Mouse (Mus musculus) neural tube, embryonic 14.5 days (tissue): ENCODE results near the gene Abca7. TPM values are rescaled to one million over a fixed set of nuclear protein-coding genes. Genes with fewer than 3 reads are reported as not detected.

Source experiments
- ATAC-seq: fragments of 200-750 bp; cut with Nextera tagmentation; 2 replicates; pipeline ENCODE4 v1.8.0; 2017; ENCODE audit warnings: low read depth, mild to moderate bottlenecking, moderate TSS enrichment, moderate library complexity
- H3K27ac ChIP-seq: fragments of 300-500 bp; sonication (generic); 2 replicates; pipeline ENCODE4 v1.5.1; 2014; ENCODE audit warnings: low read depth, mild to moderate bottlenecking, control low read depth, low read length, moderate library complexity, mixed read lengths
- H3K27me3 ChIP-seq: fragments of 300-500 bp; sonication (generic); 2 replicates; pipeline ENCODE4 v1.6.1; 2014; ENCODE audit warnings: low read length; ENCODE audit not compliant: control insufficient read depth, insufficient read depth
- H3K36me3 ChIP-seq: fragments of 300-500 bp; sonication (generic); 2 replicates; pipeline ENCODE4 v1.6.1; 2014; ENCODE audit warnings: low read length, mixed read lengths; ENCODE audit not compliant: control insufficient read depth, insufficient read depth
- H3K4me1 ChIP-seq: fragments of 300-500 bp; sonication (generic); 2 replicates; pipeline ENCODE4 v1.6.1; 2014; ENCODE audit warnings: low read length; ENCODE audit not compliant: control insufficient read depth, insufficient read depth
- H3K4me2 ChIP-seq: fragments of 300-500 bp; sonication (generic); 2 replicates; pipeline ENCODE4 v1.6.1; 2014; ENCODE audit warnings: mild to moderate bottlenecking, low read depth, low read length, control low read depth
- H3K4me3 ChIP-seq: fragments of 300-500 bp; sonication (generic); 2 replicates; pipeline ENCODE4 v1.5.1; 2014; ENCODE audit warnings: low read depth, low read length, control low read depth, mixed read lengths
- H3K9ac ChIP-seq: fragments of 300-500 bp; sonication (generic); replicated peaks from 2 replicates; pipeline ENCODE4 v1.6.1; 2014; ENCODE audit warnings: low read depth, mild to moderate bottlenecking, control low read depth, low read length, mixed read lengths
- H3K9me3 ChIP-seq: fragments of 300-500 bp; sonication (generic); 2 replicates; pipeline ENCODE4 v1.6.1; 2016; ENCODE audit warnings: low read length; ENCODE audit not compliant: control insufficient read depth
- WGBS: fragments of 180-500 bp; shearing (Covaris S2); extraction: QIAGEN DNeasy Blood & Tissue Kit; methylation state at CpG from one replicate; pipeline ENCODE4 v1.1.7; 2014; 5-methylcytosine and 5-hydroxymethylcytosine counted together
- polyA plus RNA-seq: library from polyadenylated mRNA; unstranded; fragments of >200 nt; fragmentation: Nextera tagmentation; extraction: Ambion mirVana; gene quantifications from 2 replicates; pipeline ENCODE4 v1.2.1, GENCODE M21; 2014

The Abca7 gene
- polyA plus RNA-seq, 1 experiment from 2014 or later: 4.3 TPM

- ATAC-seq: no peak
- Histone ChIP-seq H3K27me3 (peaks cover 22% of the 10 kb centered on the region), H3K36me3 (peaks cover 19% of the 10 kb centered on the region), H3K4me3 (no peak overlapping the region), H3K27ac (no peak overlapping the region), H3K9ac (no peak overlapping the region), H3K9me3 (no peaks in the 10 kb centered on the region), H3K4me1 (0 out of 2 replicates have a peak, but pooled peaks cover 6% of the 10 kb centered on the region), H3K4me2 (no peak overlapping the region)
- WGBS: 22% methylated on average over 3 of the region's 3 CpGs
Observed at GRCm38 (mm10) chr10:79969124-79969568, 27.1 kb upstream of the Abca7 start.

- Histone ChIP-seq H3K9me3 (no peaks in the 10 kb centered on the region), H3K27me3 (peaks cover 22% of the 10 kb centered on the region), H3K27ac (no peak within 1 kb of the TSS), H3K9ac (peak within 1 kb of the TSS; percentile 32; the same call in 1 of the 2 replicates), H3K4me2 (peak within 1 kb of the TSS; percentile 50), H3K4me1 (0 out of 2 replicates have a peak, but pooled peaks cover 6% of the 10 kb centered on the region), H3K36me3 (peaks cover 18% of the 10 kb centered on the region), H3K4me3 (peak within 1 kb of the TSS; percentile 25)
- 10% methylated on average over 39 of the region's 47 CpGs for WGBS
- ATAC-seq: no peak
Observed at GRCm38 (mm10) chr10:79970415-79971182, 25.7 kb upstream of the Abca7 start, which contains the start of gene Grin3b. Grin3b (plus strand) TSS chr10:79970715.

GRCm38 (mm10) chr10:79971183-79971497 is 25.2 kb upstream of the Abca7 start:
- Histone ChIP-seq H3K4me1 (0 out of 2 replicates have a peak, but pooled peaks cover 6% of the 10 kb centered on the region), H3K4me3 (peak overlapping the region; percentile 25), H3K4me2 (peak overlapping the region; percentile 50), H3K9me3 (no peaks in the 10 kb centered on the region), H3K27ac (no peak overlapping the region), H3K9ac (peak overlapping the region; percentile 32; the same call in 1 of the 2 replicates), H3K27me3 (peaks cover 22% of the 10 kb centered on the region), H3K36me3 (peaks cover 21% of the 10 kb centered on the region)
- 4% methylated on average over 21 of the region's 21 CpGs for WGBS
- ATAC-seq: no peak

- Histone ChIP-seq H3K9me3 (no peaks in the 10 kb centered on the region), H3K27me3 (peaks cover 22% of the 10 kb centered on the region)
- no peak for ATAC-seq
Observed at GRCm38 (mm10) chr10:79972831-79973230, 23.5 kb upstream of the Abca7 start.

GRCm38 (mm10) chr10:79974087-79974486 is 22.2 kb upstream of the Abca7 start:
- no peak overlapping the region for H3K27ac ChIP-seq
- no peak for ATAC-seq
- H3K4me1 ChIP-seq: 0 out of 2 replicates have a peak, but pooled peaks cover 6% of the 10 kb centered on the region
- 93% methylated on average over 21 of the region's 21 CpGs for WGBS
- H3K27me3 ChIP-seq: peaks cover 22% of the 10 kb centered on the region
- H3K4me3 ChIP-seq: no peak overlapping the region
- H3K4me2 ChIP-seq: no peak overlapping the region
- peaks cover 38% of the 10 kb centered on the region for H3K36me3 ChIP-seq
- no peaks in the 10 kb centered on the region for H3K9me3 ChIP-seq
- no peak overlapping the region for H3K9ac ChIP-seq

More at GRCm38 (mm10) chr10:79972831-79973230, 23.5 kb upstream of the Abca7 start:
- Histone ChIP-seq H3K36me3 (peaks cover 26% of the 10 kb centered on the region), H3K9ac (no peak overlapping the region), H3K4me3 (no peak overlapping the region), H3K27ac (no peak overlapping the region), H3K4me2 (no peak overlapping the region), H3K4me1 (0 out of 2 replicates have a peak, but pooled peaks cover 6% of the 10 kb centered on the region)
- 68% methylated on average over 14 of the region's 14 CpGs for WGBS

- Histone ChIP-seq H3K27me3 (peaks cover 17% of the 10 kb centered on the region), H3K4me2 (no peak overlapping the region), H3K9ac (no peak overlapping the region), H3K36me3 (peaks cover 39% of the 10 kb centered on the region), H3K27ac (no peak overlapping the region), H3K4me3 (no peak overlapping the region), H3K4me1 (0 out of 2 replicates have a peak, but pooled peaks cover 6% of the 10 kb centered on the region), H3K9me3 (no peaks in the 10 kb centered on the region)
- ATAC-seq: no peak
- 86% methylated on average over 8 of the region's 8 CpGs for WGBS
Observed at GRCm38 (mm10) chr10:79974668-79975067, 21.6 kb upstream of the Abca7 start.

GRCm38 (mm10) chr10:79976071-79976721 is 20.1 kb upstream of the Abca7 start:
- Histone ChIP-seq H3K4me1 (no peaks in the 10 kb centered on the region), H3K27ac (no peak overlapping the region), H3K27me3 (peaks cover 6% of the 10 kb centered on the region), H3K9ac (no peak overlapping the region), H3K4me3 (no peak overlapping the region), H3K36me3 (peaks cover 39% of the 10 kb centered on the region), H3K9me3 (no peaks in the 10 kb centered on the region), H3K4me2 (no peak overlapping the region)
- ATAC-seq: no peak
- WGBS: 85% methylated on average over 25 of the region's 28 CpGs

GRCm38 (mm10) chr10:79976722-79977107 is 19.6 kb upstream of the Abca7 start:
- no peak overlapping the region for H3K9ac ChIP-seq
- 67% methylated on average over 30 of the region's 36 CpGs for WGBS
- H3K9me3 ChIP-seq: no peaks in the 10 kb centered on the region
- no peak for ATAC-seq
- H3K4me1 ChIP-seq: peaks cover 5% of the 10 kb centered on the region; the same call in 1 of the 2 replicates
- H3K4me3 ChIP-seq: no peak overlapping the region
- no peak overlapping the region for H3K4me2 ChIP-seq
- H3K27me3 ChIP-seq: peaks cover 3% of the 10 kb centered on the region; the same call in 1 of the 2 replicates
- peaks cover 39% of the 10 kb centered on the region for H3K36me3 ChIP-seq
- H3K27ac ChIP-seq: no peak overlapping the region

GRCm38 (mm10) chr10:79977324-79977723 is 19.0 kb upstream of the Abca7 start:
- H3K9ac ChIP-seq: no peak overlapping the region
- no peaks in the 10 kb centered on the region for H3K9me3 ChIP-seq
- peaks cover 39% of the 10 kb centered on the region for H3K36me3 ChIP-seq
- ATAC-seq: no peak
- WGBS: 82% methylated on average over 28 of the region's 28 CpGs
- no peak overlapping the region for H3K4me3 ChIP-seq
- H3K4me2 ChIP-seq: no peak overlapping the region
- no peak overlapping the region for H3K27ac ChIP-seq
- H3K27me3 ChIP-seq: no peaks in the 10 kb centered on the region
- peaks cover 6% of the 10 kb centered on the region for H3K4me1 ChIP-seq
